In genomic region chr2:146347942-146348341, GRCm38 (mm10) we compare ENCODE assay signal across 12 mouse cellular contexts.
DNase-seq lines count a peak whose midpoint lies in the region; ATAC-seq lines count a peak whose summit lies in the region.
"Had no signal": no experiment of that assay in that cellular context is flagged by ENCODE, and none has a peak within 500 bp of the region (broad histone marks: within the 10 kb centered on the region; RNA-seq: fewer than 3 reads in every experiment).

No protein-coding gene starts in this region.

- no peak overlapping the region for H3K4me2 ChIP-seq in forebrain, embryonic 14.5 days (ENCODE audit: low read length)
- H3K4me2 ChIP-seq: stomach, embryonic 15.5 days had no signal

- no peaks in the 10 kb centered on the region for H3K9me3 ChIP-seq in forebrain, embryonic 14.5 days (replicated peaks; ENCODE audit: control insufficient read depth, low read length)
- H3K9me3 ChIP-seq: stomach, embryonic 15.5 days had no signal

- H3K4me1 ChIP-seq in forebrain, embryonic 14.5 days (ENCODE audit: control insufficient read depth, insufficient read depth, low read length): peaks cover 12% of the 10 kb centered on the region; the same call in 1 of the 2 replicates
- H3K4me1 ChIP-seq: stomach, embryonic 15.5 days had no signal

- peaks cover 12% of the 10 kb centered on the region for H3K36me3 ChIP-seq in forebrain, embryonic 14.5 days (ENCODE audit: control insufficient read depth, insufficient read depth, low read length)

- H3K4me3 ChIP-seq in forebrain, embryonic 14.5 days (ENCODE audit: low read depth, low read length): no peak overlapping the region
- H3K4me3 ChIP-seq: left cerebral cortex, adult 2 months; stomach, embryonic 15.5 days had no signal

- peak; percentile 67 for DNase-seq in layer of hippocampus, adult 11-12 months (ENCODE audit: low spot score)
- no peak for DNase-seq in layer of hippocampus, postnatal 25 days (ENCODE audit: extremely low spot score in 1 of 2, low spot score in 1 of 2)
- DNase-seq in forebrain, embryonic 14.5 days (ENCODE audit: low spot score): peak; percentile 93
- peak; percentile 81 for DNase-seq in layer of hippocampus, adult 9-11 months
- peak; percentile 52 for DNase-seq in right cerebral cortex, adult 18-20 months
- no peak for DNase-seq in T-cell, adult 2 months (ENCODE audit: low spot score)
- DNase-seq in lung, postnatal 36 days: no peak
- no peak for DNase-seq in lung, postnatal 25 days (ENCODE audit: low spot score)
- DNase-seq: cerebellum, postnatal 25 days; gastrocnemius, postnatal 25 days had no signal

- H3K27me3 ChIP-seq in forebrain, embryonic 14.5 days (replicated peaks; ENCODE audit: control insufficient read depth, insufficient read depth, low read length): no peaks in the 10 kb centered on the region
- H3K27me3 ChIP-seq: stomach, embryonic 15.5 days had no signal

- H3K27ac ChIP-seq in forebrain, embryonic 14.5 days (ENCODE audit: low read depth, low read length): peak overlapping the region; percentile 78
- H3K27ac ChIP-seq: left cerebral cortex, adult 2 months; stomach, embryonic 15.5 days had no signal

- 11% methylated on average over 2 of the region's 2 CpGs for WGBS in forebrain, embryonic 14.5 days

- peak; percentile 96 for ATAC-seq in forebrain, embryonic 14.5 days

- H3K9ac ChIP-seq in forebrain, embryonic 14.5 days (ENCODE audit: low read length): no peak overlapping the region
- H3K9ac ChIP-seq: stomach, embryonic 15.5 days had no signal

Comparison
In these comparisons a context has a peak if more than half of its experiments do, and no peak if none do; other contexts are left out.
1. DNase-seq: peak in layer of hippocampus, adult 11-12 months (single experiment), forebrain, embryonic 14.5 days (single experiment), layer of hippocampus, adult 9-11 months (single experiment) and right cerebral cortex, adult 18-20 months (single experiment); none in layer of hippocampus, postnatal 25 days (0 of 2), T-cell, adult 2 months (single experiment), lung, postnatal 36 days (single experiment) and lung, postnatal 25 days (single experiment).